Mouse (Mus musculus) cortical plate, adult 2 months (tissue): ENCODE data around the gene Olfr312.

Source experiments
- CTCF ChIP-seq: fragments of 200-500 bp; IDR thresholded peaks from 2 replicates; pipeline ENCODE4 v1.5.1; 2011; ENCODE audit warnings: mild to moderate bottlenecking, control low read depth, low read length; ENCODE audit not compliant: insufficient read depth; ENCODE audit errors: extremely low read depth
- POLR2A ChIP-seq: fragments of 200-500 bp; IDR thresholded peaks from 2 replicates; pipeline ENCODE4 v1.6.1; 2011; ENCODE audit warnings: mild to moderate bottlenecking, low read length, control low read depth; ENCODE audit not compliant: insufficient read depth; ENCODE audit errors: extremely low read depth

DNA sequence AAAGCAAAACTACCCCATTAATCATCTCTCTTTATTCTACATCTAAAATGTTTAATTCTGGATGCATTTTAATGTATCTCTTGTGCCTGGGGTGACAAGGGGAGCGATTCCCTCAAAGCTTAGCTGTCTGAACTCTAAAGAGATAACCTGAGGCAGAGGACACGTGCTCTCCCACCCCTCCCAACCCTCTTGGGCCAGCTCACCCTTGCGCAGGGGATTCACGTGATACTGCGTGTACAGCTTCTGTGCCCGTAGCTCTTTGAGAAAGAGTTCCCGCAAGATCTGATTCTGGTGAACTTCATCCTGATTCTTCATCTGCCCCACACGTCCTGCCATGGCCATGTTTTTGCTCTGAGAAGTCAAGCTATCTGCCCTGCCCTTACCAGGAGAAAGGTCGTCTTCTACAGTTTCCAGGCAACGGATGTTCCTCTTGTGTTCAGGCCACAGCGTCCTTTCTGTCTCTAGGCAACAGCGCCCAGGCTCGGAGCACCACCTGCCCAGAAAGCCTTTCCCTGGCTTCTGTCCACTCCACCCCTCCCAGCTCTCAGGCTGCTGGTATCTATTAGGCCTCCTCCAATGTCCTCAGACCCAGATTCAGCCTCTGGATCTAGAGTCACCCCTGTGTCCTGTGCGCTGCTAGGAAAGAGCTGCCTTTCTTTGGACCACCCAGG lies 27.3 kb upstream of the Olfr312 start, which contains the start of gene Fam183b:
- no peak for TF ChIP-seq CTCF
- TF ChIP-seq POLR2A, result no peak
